Mouse (Mus musculus) kidney, postnatal 0 days (tissue): ENCODE results near the gene Cacna1h. TPM values are rescaled to one million over a fixed set of nuclear protein-coding genes. Genes with fewer than 3 reads are reported as not detected.
A peak's percentile ranks its signal among the peaks of the same experiment; 100 is the strongest.

Experiments
- ATAC-seq: fragments of 200-750 bp; cut with Nextera tagmentation; replicated peaks from 2 replicates; pipeline ENCODE4 v1.8.0; 2017; ENCODE audit warnings: low read depth, moderate number of reproducible peaks, moderate TSS enrichment, moderate library complexity; ENCODE audit not compliant: low FRiP score
- DNase-seq: peaks from one replicate; pipeline ENCODE4 v3.0.0-alpha.2; 2016; ENCODE audit warnings: low spot score
- H3K27ac ChIP-seq: fragments of 300-500 bp; sonication (generic); 2 replicates; pipeline ENCODE4 v1.5.1; 2014; ENCODE audit warnings: mild to moderate bottlenecking
- H3K27me3 ChIP-seq: fragments of 300-500 bp; sonication (generic); 2 replicates; pipeline ENCODE4 v1.6.1; 2014; ENCODE audit warnings: low read length, mixed read lengths; ENCODE audit not compliant: insufficient read depth
- H3K36me3 ChIP-seq: fragments of 300-500 bp; sonication (generic); 2 replicates; pipeline ENCODE4 v1.6.1; 2014; ENCODE audit warnings: low read length, mixed read lengths; ENCODE audit not compliant: insufficient read depth
- H3K4me1 ChIP-seq: fragments of 300-500 bp; sonication (generic); replicated peaks from 2 replicates; pipeline ENCODE4 v1.6.1; 2014; ENCODE audit warnings: antibody characterized with exemption, low read length, mixed read lengths; ENCODE audit not compliant: insufficient read depth
- H3K4me2 ChIP-seq: fragments of 300-500 bp; sonication (generic); 2 replicates; pipeline ENCODE4 v1.6.1; 2014; ENCODE audit warnings: mild to moderate bottlenecking, low read length, moderate library complexity, mixed read lengths
- H3K4me3 ChIP-seq: fragments of 300-500 bp; sonication (generic); replicated peaks from 2 replicates; pipeline ENCODE4 v1.5.1; 2014; ENCODE audit warnings: low read depth, low read length
- H3K9ac ChIP-seq: fragments of 300-500 bp; sonication (generic); 2 replicates; pipeline ENCODE4 v1.6.1; 2014; ENCODE audit warnings: low read depth, low read length
- H3K9me3 ChIP-seq: fragments of 300-500 bp; sonication (generic); replicated peaks from 2 replicates; pipeline ENCODE4 v1.6.1; 2016; ENCODE audit warnings: low read length, inconsistent platforms, mixed read lengths
- CTCF ChIP-seq: IDR thresholded peaks from 2 replicates; pipeline ENCODE4 v1.5.1; 2016; ENCODE audit warnings: antibody characterized with exemption, low read depth, mild to moderate bottlenecking, moderate library complexity
- WGBS: fragments of 180-500 bp; shearing (Covaris S2); extraction: QIAGEN DNeasy Blood & Tissue Kit; methylation state at CpG from one replicate; pipeline ENCODE4 v1.1.7; 2014; 5-methylcytosine and 5-hydroxymethylcytosine counted together
- polyA plus RNA-seq: library from polyadenylated mRNA; unstranded; fragments of >200 nt; fragmentation: Nextera tagmentation; extraction: Ambion mirVana; gene quantifications from 2 replicates; pipeline ENCODE4 v1.2.1, GENCODE M21; 2015

Gene Cacna1h
- polyA plus RNA-seq, 1 experiment from 2014 or later: 1.7 TPM

- WGBS: 89% methylated on average over 6 of the region's 6 CpGs
- no peak for ATAC-seq
Measured at GRCm38 (mm10) chr17:25340003-25340402, 93.6 kb downstream of the Cacna1h start.

DNA sequence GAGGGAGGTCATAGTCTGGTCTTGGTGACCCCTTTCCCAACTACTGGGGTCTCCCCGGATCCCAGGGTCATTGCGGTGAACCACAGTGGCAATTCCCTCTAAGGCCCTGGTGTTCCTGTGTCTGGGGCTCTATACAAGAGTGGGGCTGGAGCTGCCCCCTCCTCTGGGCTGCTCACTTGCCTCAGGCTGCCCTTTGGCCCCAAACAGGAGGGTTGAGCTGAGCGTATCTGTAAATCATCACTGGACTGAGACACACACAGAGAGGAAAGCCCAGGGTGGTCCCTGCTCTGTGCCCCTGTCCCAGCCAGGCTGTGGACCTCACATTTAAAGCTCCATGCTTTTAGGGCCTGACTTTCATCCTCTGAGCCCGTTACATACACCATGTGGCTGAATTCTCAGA is 95.4 kb downstream of the Cacna1h start:
- H3K4me2 ChIP-seq: no peak overlapping the region
- TF ChIP-seq CTCF: no peak
- no peaks in the 10 kb centered on the region for H3K36me3 ChIP-seq
- ATAC-seq (no peak), DNase-seq (no peak)
- WGBS: 76% methylated on average over 4 of the region's 4 CpGs
- no peaks in the 10 kb centered on the region for H3K4me1 ChIP-seq
- H3K4me3 ChIP-seq: no peak overlapping the region
- no peak overlapping the region for H3K27ac ChIP-seq
- H3K9ac ChIP-seq: no peak overlapping the region
- no peaks in the 10 kb centered on the region for H3K27me3 ChIP-seq
- no peaks in the 10 kb centered on the region for H3K9me3 ChIP-seq

More at GRCm38 (mm10) chr17:25340003-25340402, 93.6 kb downstream of the Cacna1h start:
- no peak for DNase-seq
- H3K36me3 ChIP-seq: no peaks in the 10 kb centered on the region
- H3K4me1 ChIP-seq: no peaks in the 10 kb centered on the region
- no peak overlapping the region for H3K27ac ChIP-seq
- no peak overlapping the region for H3K9ac ChIP-seq
- H3K27me3 ChIP-seq: no peaks in the 10 kb centered on the region
- TF ChIP-seq CTCF: no peak
- no peaks in the 10 kb centered on the region for H3K9me3 ChIP-seq
- H3K4me2 ChIP-seq: no peak overlapping the region
- no peak overlapping the region for H3K4me3 ChIP-seq

DNA sequence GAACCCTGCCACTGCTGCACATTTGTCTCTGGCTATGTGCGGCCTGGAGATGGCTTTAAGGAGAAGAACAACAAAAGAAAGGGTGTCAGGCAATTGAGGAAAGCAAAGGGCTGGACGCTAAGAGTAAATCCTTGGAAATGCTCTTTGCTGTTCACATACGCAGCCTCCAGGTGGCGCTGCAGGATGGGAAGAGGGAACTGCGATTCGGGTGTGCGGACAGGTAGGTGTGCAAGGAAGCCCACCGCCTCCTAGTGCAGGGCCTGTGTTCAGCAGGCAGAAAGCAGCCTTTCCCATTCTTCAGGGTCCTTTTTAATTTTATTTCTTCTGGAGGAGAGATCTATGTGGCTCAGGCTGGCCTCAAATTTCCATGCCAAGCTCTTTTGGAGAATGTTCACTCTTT is 99.6 kb downstream of the Cacna1h start:
- ATAC-seq: no peak; the same call in 1 of the 2 replicates
- Histone ChIP-seq H3K36me3 (no peaks in the 10 kb centered on the region), H3K27ac (no peak overlapping the region), H3K9me3 (no peaks in the 10 kb centered on the region), H3K27me3 (no peaks in the 10 kb centered on the region), H3K9ac (no peak overlapping the region), H3K4me3 (no peak overlapping the region), H3K4me1 (no peaks in the 10 kb centered on the region), H3K4me2 (no peak overlapping the region)
- 1% methylated on average over 8 of the region's 8 CpGs for WGBS
- DNase-seq: peak; percentile 86
- peak; percentile 98 for TF ChIP-seq CTCF

- no peak for DNase-seq
- H3K27me3 ChIP-seq: no peaks in the 10 kb centered on the region
- H3K9ac ChIP-seq: no peak overlapping the region
- no peaks in the 10 kb centered on the region for H3K36me3 ChIP-seq
- no peaks in the 10 kb centered on the region for H3K9me3 ChIP-seq
- no peaks in the 10 kb centered on the region for H3K4me1 ChIP-seq
- no peak overlapping the region for H3K4me2 ChIP-seq
- no peak for TF ChIP-seq CTCF
- WGBS: 64% methylated on average over 9 of the region's 9 CpGs
- no peak for ATAC-seq
- no peak overlapping the region for H3K4me3 ChIP-seq
- H3K27ac ChIP-seq: no peak overlapping the region
Measured at GRCm38 (mm10) chr17:25332321-25332720, 101.3 kb downstream of the Cacna1h start.

Other genes starting within 250 kb of the Cacna1h start
- gene BC003965, start 249.2 kb downstream of the Cacna1h start, polyA plus RNA-seq: 31.6 and 32.1 TPM in 2 replicates
- gene Unkl, start 245.4 kb downstream of the Cacna1h start, polyA plus RNA-seq: 7.0 and 7.5 TPM in 2 replicates
- gene Gnptg, start 193.7 kb downstream of the Cacna1h start, polyA plus RNA-seq: 68.8 and 71.2 TPM in 2 replicates
- gene Tsr3, start 193.6 kb downstream of the Cacna1h start, polyA plus RNA-seq: 50.1 and 52.3 TPM in 2 replicates
- gene Baiap3, start 177.4 kb downstream of the Cacna1h start, polyA plus RNA-seq: 1.0 and 1.5 TPM in 2 replicates
- 501 and 544 TPM in 2 replicates for gene Ube2i, start 159.2 kb downstream of the Cacna1h start, polyA plus RNA-seq
- 0.09 and 0.18 TPM in 2 replicates for gene Prss34, start 135.4 kb downstream of the Cacna1h start, polyA plus RNA-seq
- gene Prss28, start 125.1 kb downstream of the Cacna1h start, polyA plus RNA-seq: not detected in 2 replicates
- not detected in 2 replicates for gene Prss29, start 115.1 kb downstream of the Cacna1h start, polyA plus RNA-seq
- gene Tpsab1, start 88.2 kb downstream of the Cacna1h start, polyA plus RNA-seq: 0.19 and 0.55 TPM in 2 replicates
- 1.5 and 4.2 TPM in 2 replicates for gene Tpsb2, start 67.5 kb downstream of the Cacna1h start, polyA plus RNA-seq
- gene Tpsg1, start 64.5 kb downstream of the Cacna1h start, polyA plus RNA-seq: 0.18 and 0.41 TPM in 2 replicates
- 0.14 TPM in 1 of 2 replicates, not detected in the other for gene Tekt4, start 20.8 kb upstream of the Cacna1h start, polyA plus RNA-seq
- not detected in 2 replicates for gene Sstr5, start 63.5 kb upstream of the Cacna1h start, polyA plus RNA-seq
- gene Sox8, start 136.9 kb upstream of the Cacna1h start, polyA plus RNA-seq: 1.8 and 2.2 TPM in 2 replicates
- 22.0 and 25.5 TPM in 2 replicates for gene Lmf1, start 145.3 kb upstream of the Cacna1h start, polyA plus RNA-seq